Mouse (Mus musculus): ENCODE data around the gene C130032M10Rik. TPM values are rescaled to one million over a fixed set of nuclear protein-coding genes. Genes with fewer than 3 reads are reported as not detected.
"Not testable (repeated sequence)": the region's sequence is repeated elsewhere in the genome, so short reads cannot be mapped to it uniquely, and the experiment has no call there.

C130032M10Rik gene
- total RNA-seq, 2 experiments from 2014 or later, result not detected

GRCm38 (mm10) chr9:114512831-114513230 is 2.7 kb upstream of the C130032M10Rik start:
- no peak for DNase-seq
- intact Hi-C loops (cut with DNase I), result no loop called here

- intact Hi-C loops (cut with DNase I), result loop anchor here (5.0 kb wide), 1 partner anchor 64 kb away; no protein-coding TSS in a partner anchor
- DNase-seq, result no peak
Observed at GRCm38 (mm10) chr9:114517924-114518497, 2.5 kb downstream of the C130032M10Rik start.

GRCm38 (mm10) chr9:114518812-114519477 is 3.4 kb downstream of the C130032M10Rik start:
- intact Hi-C loops (cut with DNase I), result loop anchor here (5.0 kb wide), 1 partner anchor 63 kb away; no protein-coding TSS in a partner anchor
- no peak for DNase-seq

GRCm38 (mm10) chr9:114520529-114520928 is 5.0 kb downstream of the C130032M10Rik start:
- DNase-seq; intact Hi-C loops (cut with DNase I): not testable (repeated sequence)

- DNase-seq, result no peak
- intact Hi-C loops (cut with DNase I), result no loop called here
Observed at GRCm38 (mm10) chr9:114522041-114522440, 6.5 kb downstream of the C130032M10Rik start.

- DNase-seq, result no peak
- intact Hi-C loops (cut with DNase I), result no loop called here
Observed at GRCm38 (mm10) chr9:114522501-114522900, 7.0 kb downstream of the C130032M10Rik start.

GRCm38 (mm10) chr9:114525073-114525633 is 9.7 kb downstream of the C130032M10Rik start:
- DNase-seq, result no peak
- intact Hi-C loops (cut with DNase I), result no loop called here

- DNase-seq, result no peak
- intact Hi-C loops (cut with DNase I), result no loop called here
Observed at GRCm38 (mm10) chr9:114525891-114526290, 10.4 kb downstream of the C130032M10Rik start.

GRCm38 (mm10) chr9:114526581-114526980 is 11.1 kb downstream of the C130032M10Rik start:
- intact Hi-C loops (cut with DNase I), result no loop called here
- no peak for DNase-seq

- DNase-seq, result peak; percentile 41 to 57
- intact Hi-C loops (cut with DNase I), result no loop called here
Observed at GRCm38 (mm10) chr9:114527085-114527484, 11.6 kb downstream of the C130032M10Rik start.

GRCm38 (mm10) chr9:114527992-114528679 is 12.6 kb downstream of the C130032M10Rik start:
- peak; percentile 7 to 22 for DNase-seq
- intact Hi-C loops (cut with DNase I), result no loop called here

GRCm38 (mm10) chr9:114528680-114529048 is 13.2 kb downstream of the C130032M10Rik start:
- intact Hi-C loops (cut with DNase I), result no loop called here
- DNase-seq, result peak; percentile 26 to 30

- intact Hi-C loops (cut with DNase I), result no loop called here
- no peak for DNase-seq
Observed at GRCm38 (mm10) chr9:114531276-114531675, 15.8 kb downstream of the C130032M10Rik start.

GRCm38 (mm10) chr9:114533848-114534247 is 18.4 kb downstream of the C130032M10Rik start:
- intact Hi-C loops (cut with DNase I), result no loop called here
- DNase-seq, result no peak

- no peak for DNase-seq
- intact Hi-C loops (cut with DNase I), result no loop called here
Observed at GRCm38 (mm10) chr9:114534747-114535517, 19.4 kb downstream of the C130032M10Rik start.

GRCm38 (mm10) chr9:114536628-114537027 is 21.1 kb downstream of the C130032M10Rik start:
- intact Hi-C loops (cut with DNase I), result no loop called here
- no peak for DNase-seq

- intact Hi-C loops (cut with DNase I), result no loop called here
- no peak for DNase-seq
Observed at GRCm38 (mm10) chr9:114538996-114539563, 23.6 kb downstream of the C130032M10Rik start.

GRCm38 (mm10) chr9:114541279-114541741 is 25.8 kb downstream of the C130032M10Rik start:
- peak; percentile 38 to 42 for DNase-seq
- intact Hi-C loops (cut with DNase I), result no loop called here

GRCm38 (mm10) chr9:114543882-114544753 is 28.6 kb downstream of the C130032M10Rik start:
- intact Hi-C loops (cut with DNase I), result no loop called here
- no peak for DNase-seq
